Mouse (Mus musculus) urinary bladder, postnatal 0 days (tissue): ENCODE results near the gene Nckap5l. TPM values are rescaled to one million over a fixed set of nuclear protein-coding genes. Genes with fewer than 3 reads are reported as not detected.

Experiments used
- polyA plus RNA-seq: library from polyadenylated mRNA; unstranded; fragments of >200 nt; fragmentation: Nextera tagmentation; extraction: Ambion mirVana; gene quantifications from 2 replicates; pipeline ENCODE4 v1.2.1, GENCODE M21; 2015

Gene Nckap5l
- 2.8 and 3.2 TPM in 2 replicates for polyA plus RNA-seq

DNA sequence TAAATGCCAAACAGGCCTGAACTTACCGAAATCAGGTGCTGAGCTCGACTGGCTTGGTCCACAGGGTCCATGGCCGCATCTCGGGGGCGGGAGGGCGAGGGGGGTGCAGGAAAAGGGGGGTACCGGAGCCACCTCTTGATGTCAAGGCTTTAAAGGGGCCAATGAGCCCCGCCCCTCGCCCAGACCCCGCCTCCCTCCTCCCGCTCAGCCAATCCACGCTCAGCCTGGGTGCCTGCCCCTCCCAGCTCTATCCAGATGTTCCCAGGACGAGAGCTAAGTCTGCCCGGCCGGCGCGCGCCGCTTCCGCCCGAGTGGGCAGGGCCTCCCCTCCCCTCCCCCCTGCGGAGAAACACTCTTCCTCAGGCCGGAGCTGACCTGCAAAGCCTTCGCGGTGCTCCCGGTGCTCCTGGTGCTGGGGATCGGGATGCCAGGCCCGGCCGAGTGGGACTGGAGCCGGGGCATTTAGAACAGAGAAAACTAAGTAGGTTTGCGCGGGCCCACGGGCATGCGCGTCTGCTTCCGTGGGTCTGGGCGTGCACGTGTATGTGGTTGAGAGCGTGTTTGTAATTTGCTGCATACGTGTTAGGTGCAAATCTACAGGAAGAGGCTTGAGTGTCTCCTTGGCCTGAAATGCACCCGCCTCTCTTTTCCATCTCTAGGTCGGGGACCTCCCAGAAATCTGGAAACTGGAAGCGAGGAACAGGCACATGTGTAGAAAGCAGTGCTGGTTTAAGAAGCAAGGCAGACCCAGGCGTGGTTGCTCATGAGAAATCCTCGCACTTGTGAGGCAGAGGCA is at the start of gene Nckap5l:
TSS of gene Nckap5l (minus strand) at position 143 of the 796 bp plus-strand sequence.

DNA sequence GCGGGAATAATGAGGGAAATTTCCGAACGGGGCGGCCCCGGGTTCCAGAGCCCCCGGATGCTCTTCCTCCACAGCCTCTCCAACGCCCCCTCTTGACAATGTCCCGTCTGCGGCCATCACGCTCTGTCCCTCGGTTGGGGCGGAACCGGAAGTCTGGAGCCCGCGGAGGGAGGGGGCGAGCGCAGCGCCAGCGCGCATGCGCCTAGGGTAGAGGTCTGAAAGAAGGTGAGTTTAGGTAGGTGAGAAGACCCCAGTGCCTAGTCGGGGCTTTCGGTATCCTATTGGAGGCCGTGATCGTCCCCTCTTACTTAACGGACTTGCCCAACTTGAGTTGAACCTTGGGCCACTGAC is 17.0 kb upstream of the Nckap5l start, which contains the start of gene Bcdin3d:
TSS of gene Bcdin3d (minus strand) at position 155 of the 351 bp plus-strand sequence.

DNA sequence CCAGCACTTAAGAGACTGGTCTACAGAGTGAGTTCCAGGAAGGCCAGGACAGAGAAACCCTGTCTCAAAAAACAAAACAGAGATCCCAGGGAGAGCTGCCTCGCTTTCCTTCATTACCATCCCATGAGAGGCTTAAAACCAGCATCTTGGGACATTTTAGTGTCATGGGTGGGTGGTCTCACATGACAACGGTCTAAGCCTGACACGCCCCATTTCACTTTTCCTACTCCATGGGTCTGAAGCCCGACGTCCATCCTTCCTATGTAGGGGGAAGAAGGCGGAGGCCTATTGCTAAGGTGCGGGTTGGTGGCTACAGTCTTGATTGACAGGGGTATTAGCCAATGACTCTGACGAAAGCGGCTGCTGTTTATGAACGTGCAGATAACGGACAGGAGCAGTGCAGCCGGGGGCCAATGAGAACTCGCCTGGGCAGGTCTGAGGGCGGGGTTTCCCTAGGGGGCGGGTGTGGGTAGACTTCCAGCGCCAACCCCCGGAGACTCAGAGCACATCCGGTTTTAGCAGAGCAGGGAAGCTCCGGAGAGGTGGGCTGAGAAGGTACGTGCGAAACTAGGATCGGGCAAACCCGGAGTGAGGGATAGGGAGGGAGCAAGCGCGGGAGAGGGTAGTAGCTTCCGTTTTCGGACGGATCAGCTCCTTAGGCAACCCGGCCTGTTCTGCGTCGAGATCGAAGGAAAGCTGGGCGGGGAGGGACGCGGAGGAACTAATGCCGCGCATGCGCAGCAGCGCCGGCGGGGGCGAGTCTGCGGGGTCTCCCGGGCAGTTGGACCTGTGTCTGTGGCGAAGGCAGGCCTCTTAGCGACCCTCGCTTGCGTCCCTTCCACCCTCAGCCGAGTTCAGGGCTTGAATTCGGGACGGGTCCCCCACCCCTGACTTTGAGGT is 64.8 kb downstream of the Nckap5l start, which contains the start of gene Tmbim6:
TSS of gene Tmbim6 (plus strand) at position 397 of the 900 bp plus-strand sequence.

Other genes starting within 250 kb of the Nckap5l start
- 0.07 and 0.14 TPM in 2 replicates for gene Kcnh3, start 232.9 kb downstream of the Nckap5l start, polyA plus RNA-seq
- gene Mcrs1, start 205.8 kb downstream of the Nckap5l start, polyA plus RNA-seq: 57.6 and 61.7 TPM in 2 replicates
- gene Prpf40b, start 162.7 kb downstream of the Nckap5l start, polyA plus RNA-seq: 19.4 and 20.4 TPM in 2 replicates
- 0.16 TPM in 1 of 2 replicates, not detected in the other for gene Fam186b, start 161.9 kb downstream of the Nckap5l start, polyA plus RNA-seq
- 8.5 and 8.6 TPM in 2 replicates for gene Fmnl3, start 87.3 kb downstream of the Nckap5l start, polyA plus RNA-seq
- gene Tmbim6, start 64.9 kb downstream of the Nckap5l start, polyA plus RNA-seq: 351 and 354 TPM in 2 replicates
- 8.4 and 8.5 TPM in 2 replicates for gene Bcdin3d, start 17.0 kb upstream of the Nckap5l start, polyA plus RNA-seq
- gene Faim2, start 70.4 kb upstream of the Nckap5l start, polyA plus RNA-seq: not detected in 2 replicates
- gene Aqp2, start 121.3 kb upstream of the Nckap5l start, polyA plus RNA-seq: not detected in 2 replicates
- gene Aqp5, start 133.0 kb upstream of the Nckap5l start, polyA plus RNA-seq: 0.11 and 0.34 TPM in 2 replicates
- gene Aqp6, start 143.7 kb upstream of the Nckap5l start, polyA plus RNA-seq: 0.22 and 0.31 TPM in 2 replicates
- gene Racgap1, start 193.9 kb upstream of the Nckap5l start, polyA plus RNA-seq: 23.5 and 36.8 TPM in 2 replicates
- gene Asic1, start 212.6 kb upstream of the Nckap5l start, polyA plus RNA-seq: 0.76 and 0.94 TPM in 2 replicates
- 8.1 and 9.4 TPM in 2 replicates for gene Smarcd1, start 244.4 kb upstream of the Nckap5l start, polyA plus RNA-seq
- gene Gm17349, start 247.7 kb upstream of the Nckap5l start, polyA plus RNA-seq: 1.3 TPM in 1 of 2 replicates, not detected in the other